Mouse (Mus musculus): ENCODE measurements around the gene Pcare. TPM values are rescaled to one million over a fixed set of nuclear protein-coding genes. Genes with fewer than 3 reads are reported as not detected.

Pcare gene
- polyA plus RNA-seq, 1 experiment from 2014 or later: not detected

- Histone ChIP-seq H3K9me3 (no peaks in the 10 kb centered on the region), H3K27me3 (no peaks in the 10 kb centered on the region), H3K4me3 (no peak overlapping the region), H3K27ac (replicated peaks) (no peak overlapping the region), H3K36me3 (no peaks in the 10 kb centered on the region), H3K4me2 (no peak overlapping the region), H3K4me1 (replicated peaks) (peaks cover 10% of the 10 kb centered on the region), H3K9ac (no peak overlapping the region)
- ATAC-seq (ENCODE audit: low read depth): no peak
- WGBS: 92% methylated on average over 8 of the region's 8 CpGs
Observed at GRCm38 (mm10) chr17:71695151-71695550, 57.5 kb downstream of the Pcare start.

DNA sequence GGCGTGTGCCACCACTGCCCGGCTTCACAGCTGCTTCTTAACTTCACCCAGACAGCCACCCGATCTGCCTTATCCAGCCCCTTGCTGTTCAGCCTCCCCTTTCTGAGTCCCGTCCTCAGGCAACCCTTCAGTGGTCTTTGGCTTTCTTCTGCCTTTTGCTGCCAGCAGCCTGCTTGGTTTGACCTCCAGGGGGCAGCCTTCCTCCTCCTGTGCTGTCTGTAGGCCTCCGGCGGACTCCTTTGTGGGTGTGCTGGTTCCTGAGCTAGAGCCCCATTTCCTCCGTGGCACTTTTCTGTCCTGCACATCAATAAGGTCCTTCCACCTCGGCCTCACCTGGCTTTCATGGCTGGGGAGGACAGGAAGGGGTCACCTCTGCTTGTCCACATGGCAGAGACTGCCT lies 58.9 kb downstream of the Pcare start:
- Histone ChIP-seq H3K9me3 (no peaks in the 10 kb centered on the region), H3K27ac (replicated peaks) (no peak overlapping the region), H3K27me3 (no peaks in the 10 kb centered on the region), H3K36me3 (no peaks in the 10 kb centered on the region), H3K4me3 (no peak overlapping the region), H3K4me1 (replicated peaks) (peaks cover 10% of the 10 kb centered on the region), H3K4me2 (no peak overlapping the region), H3K9ac (no peak overlapping the region)
- WGBS: 59% methylated on average over 8 of the region's 8 CpGs
- ATAC-seq (ENCODE audit: low read depth): no peak

Other genes starting within 250 kb of the Pcare start
- 8.1 and 12.1 TPM in 2 replicates for gene Ndc80, start 226.0 kb downstream of the Pcare start, polyA plus RNA-seq (2015; fragmentation: Nextera tagmentation; extraction: Ambion mirVana)
- 1.0 and 1.5 TPM in 2 replicates for gene Spdya, start 200.8 kb downstream of the Pcare start, polyA plus RNA-seq (2015; fragmentation: Nextera tagmentation; extraction: Ambion mirVana)
- gene Wdr43, start 137.0 kb downstream of the Pcare start, polyA plus RNA-seq (2015; fragmentation: Nextera tagmentation; extraction: Ambion mirVana): 45.6 and 49.9 TPM in 2 replicates
- gene Togaram2, start 79.6 kb downstream of the Pcare start, polyA plus RNA-seq (2015; fragmentation: Nextera tagmentation; extraction: Ambion mirVana): 0.15 and 0.29 TPM in 2 replicates
- 9.5 and 11.3 TPM in 2 replicates for gene Clip4, start 15.6 kb upstream of the Pcare start, polyA plus RNA-seq (2015; fragmentation: Nextera tagmentation; extraction: Ambion mirVana)

Measured in neural tube, embryonic 13.5 days (tissue).